Mouse (Mus musculus) liver, embryonic 15.5 days (tissue): ENCODE results near the gene Vmn1r111. TPM values are rescaled to one million over a fixed set of nuclear protein-coding genes. Genes with fewer than 3 reads are reported as not detected.
"Not testable (repeated sequence)": the region's sequence is repeated elsewhere in the genome, so short reads cannot be mapped to it uniquely, and the experiment has no call there.

Experiments
- ATAC-seq: fragments of 200-750 bp; cut with Nextera tagmentation; 2 replicates; pipeline ENCODE4 v1.8.0; 2017; ENCODE audit warnings: moderate number of reproducible peaks, mild to moderate bottlenecking, moderate library complexity; ENCODE audit not compliant: insufficient read depth
- H3K27ac ChIP-seq: fragments of 300-500 bp; sonication (generic); replicated peaks from 2 replicates; pipeline ENCODE4 v1.5.1; 2015; ENCODE audit warnings: mild to moderate bottlenecking, inconsistent platforms
- H3K27me3 ChIP-seq: fragments of 300-500 bp; sonication (generic); 2 replicates; pipeline ENCODE4 v1.6.1; 2015; ENCODE audit warnings: mild to moderate bottlenecking, inconsistent platforms
- H3K36me3 ChIP-seq: fragments of 300-500 bp; sonication (generic); replicated peaks from 2 replicates; pipeline ENCODE4 v1.6.1; 2015; ENCODE audit warnings: moderate library complexity, mild to moderate bottlenecking, inconsistent platforms
- H3K4me1 ChIP-seq: fragments of 300-500 bp; sonication (generic); replicated peaks from 2 replicates; pipeline ENCODE4 v1.6.1; 2015; ENCODE audit warnings: inconsistent platforms
- H3K4me2 ChIP-seq: fragments of 300-500 bp; sonication (generic); 2 replicates; pipeline ENCODE4 v1.6.1; 2015; ENCODE audit warnings: moderate library complexity, mild to moderate bottlenecking, inconsistent platforms
- H3K4me3 ChIP-seq: fragments of 300-500 bp; sonication (generic); replicated peaks from 2 replicates; pipeline ENCODE4 v1.5.1; 2015; ENCODE audit warnings: mild to moderate bottlenecking, inconsistent platforms
- H3K9ac ChIP-seq: fragments of 300-500 bp; sonication (generic); 2 replicates; pipeline ENCODE4 v1.6.1; 2015; ENCODE audit warnings: moderate library complexity, mild to moderate bottlenecking, inconsistent platforms
- H3K9me3 ChIP-seq: fragments of 300-500 bp; sonication (generic); replicated peaks from 2 replicates; pipeline ENCODE4 v1.6.1; 2016; ENCODE audit warnings: inconsistent platforms
- WGBS: fragments of 180-500 bp; shearing (Covaris S2); methylation state at CpG from one replicate; pipeline ENCODE4 v1.1.7; 2015; ENCODE audit warnings: mixed read lengths; ENCODE audit not compliant: insufficient replicate concordance; 5-methylcytosine and 5-hydroxymethylcytosine counted together
- polyA plus RNA-seq: library from polyadenylated mRNA; unstranded; fragments of >200 nt; fragmentation: Nextera tagmentation; extraction: Ambion mirVana; gene quantifications from 2 replicates; pipeline ENCODE4 v1.2.1, GENCODE M21; 2015

The Vmn1r111 gene
- polyA plus RNA-seq: not detected in 2 replicates

- no CpG with 5 or more reads among the region's 2 CpGs for WGBS
- H3K4me2 ChIP-seq, H3K9me3 ChIP-seq, H3K36me3 ChIP-seq, ATAC-seq, H3K9ac ChIP-seq, H3K4me3 ChIP-seq, H3K27me3 ChIP-seq, H3K4me1 ChIP-seq, H3K27ac ChIP-seq: not testable (repeated sequence)
These were observed at the start of gene Vmn1r111 for GRCm38 (mm10) chr7:20703116-20703515. Vmn1r111 (minus strand) TSS chr7:20703216.

DNA sequence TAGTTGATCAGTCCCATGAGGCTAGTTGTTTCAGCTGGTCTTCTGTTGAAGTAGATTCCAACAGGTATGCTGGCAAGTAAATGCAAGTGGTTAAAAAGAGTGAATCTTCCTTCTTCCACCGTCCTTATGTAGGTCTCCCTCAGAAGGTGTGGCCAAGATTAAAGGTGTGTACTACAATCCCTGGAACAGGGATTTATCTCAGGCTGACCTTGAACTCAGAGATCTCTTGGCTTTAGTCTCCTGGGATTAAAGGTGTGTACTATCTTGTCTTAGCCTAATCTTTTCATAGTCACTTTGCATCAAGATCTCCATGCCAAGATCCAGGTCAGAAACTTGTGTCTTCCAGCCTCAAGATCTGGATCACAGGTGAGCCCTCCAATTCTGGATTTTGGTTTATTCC, 27.5 kb upstream of the Vmn1r111 start, which contains the start of gene Gm10668:
Gm10668 (minus strand) TSS at position 101 of the 400 bp plus-strand sequence.
- not testable (repeated sequence) for H3K27ac ChIP-seq, H3K9me3 ChIP-seq, H3K4me2 ChIP-seq, H3K4me1 ChIP-seq, H3K9ac ChIP-seq, H3K36me3 ChIP-seq, H3K27me3 ChIP-seq, H3K4me3 ChIP-seq, ATAC-seq
- no CpG with 5 or more reads among the region's 1 CpGs for WGBS

DNA sequence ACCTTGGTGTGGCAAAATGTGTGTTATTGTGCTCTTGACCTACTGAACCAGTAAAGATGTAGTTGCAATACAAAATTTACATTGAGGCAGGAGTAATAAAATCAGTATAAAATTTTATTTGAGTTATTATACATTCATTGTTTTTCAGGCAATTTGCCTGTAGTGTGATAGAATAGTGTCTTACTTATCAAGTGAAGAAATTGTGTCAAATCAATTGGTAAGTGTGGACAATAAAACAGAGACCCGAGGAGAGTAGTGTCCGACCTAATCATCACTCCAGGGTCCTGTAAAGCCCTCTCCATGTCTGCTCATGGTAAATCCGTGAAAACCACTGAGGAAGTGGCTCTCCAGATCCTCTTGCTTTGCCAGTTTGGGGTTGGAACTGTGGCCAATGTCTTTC, 34.4 kb downstream of the Vmn1r111 start, which contains the start of gene Vmn1r107:
Vmn1r107 (plus strand) TSS at position 301 of the 400 bp plus-strand sequence.
- not testable (repeated sequence) for H3K4me2 ChIP-seq, H3K4me3 ChIP-seq, H3K36me3 ChIP-seq, H3K27me3 ChIP-seq, ATAC-seq, H3K9me3 ChIP-seq, H3K27ac ChIP-seq, H3K9ac ChIP-seq, H3K4me1 ChIP-seq
- WGBS: no CpG with 5 or more reads among the region's 3 CpGs

Other genes with a start within 250 kb of the Vmn1r111 start
- gene Gm10670, start 228.3 kb downstream of the Vmn1r111 start, polyA plus RNA-seq: not detected in 2 replicates
- not detected in 2 replicates for gene Vmn1r103, start 192.7 kb downstream of the Vmn1r111 start, polyA plus RNA-seq
- gene Vmn1r104, start 169.4 kb downstream of the Vmn1r111 start, polyA plus RNA-seq: not detected in 2 replicates
- gene Gm5726, start 157.5 kb downstream of the Vmn1r111 start, polyA plus RNA-seq: not detected in 2 replicates
- gene Gm4141, start 127.0 kb downstream of the Vmn1r111 start, polyA plus RNA-seq: not detected in 2 replicates
- gene Gm4513, start 104.2 kb downstream of the Vmn1r111 start, polyA plus RNA-seq: not detected in 2 replicates
- not detected in 2 replicates for gene Vmn1r107, start 34.3 kb downstream of the Vmn1r111 start, polyA plus RNA-seq
- not detected in 2 replicates for gene Gm10668, start 27.4 kb upstream of the Vmn1r111 start, polyA plus RNA-seq
- not detected in 2 replicates for gene Vmn1r112, start 68.0 kb upstream of the Vmn1r111 start, polyA plus RNA-seq
- not detected in 2 replicates for gene Vmn1r113, start 84.1 kb upstream of the Vmn1r111 start, polyA plus RNA-seq
- not detected in 2 replicates for gene Vmn1r114, start 109.0 kb upstream of the Vmn1r111 start, polyA plus RNA-seq
- not detected in 2 replicates for gene Vmn1r115, start 141.8 kb upstream of the Vmn1r111 start, polyA plus RNA-seq
- not detected in 2 replicates for gene Vmn1r116, start 169.0 kb upstream of the Vmn1r111 start, polyA plus RNA-seq
- not detected in 2 replicates for gene Vmn1r117, start 180.9 kb upstream of the Vmn1r111 start, polyA plus RNA-seq
- not detected in 2 replicates for gene Vmn1r118, start 209.1 kb upstream of the Vmn1r111 start, polyA plus RNA-seq